Mouse (Mus musculus): Measurements from ENCODE around the gene Prg3.

- TF ChIP-seq CTCF (IDR thresholded peaks at IDR 0.05; ENCODE audit: control insufficient read depth, insufficient read depth, low read length), result no peak
- TF ChIP-seq POLR2A (IDR thresholded peaks at IDR 0.05; ENCODE audit: borderline replicate concordance, control insufficient read depth, low read depth, low read length), result no peak
Observed at GRCm38 (mm10) chr2:85002575-85002974, 14.6 kb downstream of the Prg3 start.

Data from bone marrow, adult 2 months (tissue).